Mouse (Mus musculus): ENCODE measurements at regions not wholly inside any gene's neighbourhood (a gene's known extent, or its start where the extent isn't known, plus 50 kb on each side); places are given as distances from the start of the nearest gene placed in this dataset.

GRCm38 (mm10) chr8:117934566-117935094, 132.9 kb upstream of the Mphosph6 start:
- Histone ChIP-seq H3K36me3 (no peaks in the 10 kb centered on the region), H3K4me1 (replicated peaks) (peaks cover 16% of the 10 kb centered on the region), H3K9me3 (0 out of 2 replicates have a peak, but pooled peaks cover 4% of the 10 kb centered on the region), H3K4me3 (no peak overlapping the region), H3K27me3 (ENCODE audit: insufficient read depth, poor library complexity, severe bottlenecking) (no peaks in the 10 kb centered on the region), H3K27ac (no peak overlapping the region)
- DNase-seq (ENCODE audit: low spot score) = no peak
- 93% methylated on average over 16 of the region's 16 CpGs for WGBS

- Histone ChIP-seq H3K27ac (no peak overlapping the region), H3K36me3 (no peaks in the 10 kb centered on the region), H3K4me1 (replicated peaks) (peaks cover 27% of the 10 kb centered on the region), H3K9me3 (0 out of 2 replicates have a peak, but pooled peaks cover 4% of the 10 kb centered on the region), H3K27me3 (ENCODE audit: insufficient read depth, poor library complexity, severe bottlenecking) (no peaks in the 10 kb centered on the region), H3K4me3 (no peak overlapping the region)
- DNase-seq (ENCODE audit: low spot score) = no peak
- 66% methylated on average over 6 of the region's 6 CpGs for WGBS
Measured at GRCm38 (mm10) chr8:117930687-117931086, 128.9 kb upstream of the Mphosph6 start.

GRCm38 (mm10) chr8:117929606-117930005, 127.9 kb upstream of the Mphosph6 start:
- Histone ChIP-seq H3K9me3 (0 out of 2 replicates have a peak, but pooled peaks cover 2% of the 10 kb centered on the region), H3K36me3 (no peaks in the 10 kb centered on the region), H3K4me1 (replicated peaks) (peaks cover 17% of the 10 kb centered on the region; the same call in 1 of the 2 replicates), H3K27ac (no peak overlapping the region), H3K27me3 (ENCODE audit: insufficient read depth, poor library complexity, severe bottlenecking) (no peaks in the 10 kb centered on the region), H3K4me3 (no peak overlapping the region)
- no peak for DNase-seq (ENCODE audit: low spot score)
- WGBS = 59% methylated on average over 12 of the region's 12 CpGs

- H3K9me3 ChIP-seq = no peaks in the 10 kb centered on the region
- H3K27ac ChIP-seq = no peak overlapping the region
- H3K27me3 ChIP-seq (ENCODE audit: insufficient read depth, poor library complexity, severe bottlenecking) = no peaks in the 10 kb centered on the region
- H3K4me1 ChIP-seq (replicated peaks) = 0 out of 2 replicates have a peak, but pooled peaks cover under 1% of the 10 kb centered on the region
- no peak for DNase-seq (ENCODE audit: low spot score)
- H3K36me3 ChIP-seq = no peaks in the 10 kb centered on the region
- WGBS = 85% methylated on average over 6 of the region's 6 CpGs
- H3K4me3 ChIP-seq = no peak overlapping the region
Measured at GRCm38 (mm10) chr8:117923296-117923695, 121.6 kb upstream of the Mphosph6 start.

- H3K27me3 ChIP-seq (ENCODE audit: insufficient read depth, poor library complexity, severe bottlenecking) = no peaks in the 10 kb centered on the region
- H3K4me3 ChIP-seq = no peak overlapping the region
- DNase-seq (ENCODE audit: low spot score) = no peak
- no peaks in the 10 kb centered on the region for H3K4me1 ChIP-seq (replicated peaks)
- H3K9me3 ChIP-seq = no peaks in the 10 kb centered on the region
- 83% methylated on average over 8 of the region's 8 CpGs for WGBS
- H3K36me3 ChIP-seq = no peaks in the 10 kb centered on the region
- no peak overlapping the region for H3K27ac ChIP-seq
Measured at GRCm38 (mm10) chr8:117903052-117903451, 101.3 kb upstream of the Mphosph6 start.

- no peak for DNase-seq (ENCODE audit: low spot score)
- Histone ChIP-seq H3K27ac (no peak overlapping the region), H3K36me3 (no peaks in the 10 kb centered on the region), H3K4me3 (no peak overlapping the region), H3K27me3 (ENCODE audit: insufficient read depth, poor library complexity, severe bottlenecking) (no peaks in the 10 kb centered on the region), H3K9me3 (no peaks in the 10 kb centered on the region), H3K4me1 (replicated peaks) (no peaks in the 10 kb centered on the region)
Measured at GRCm38 (mm10) chr8:117899892-117900291, 98.1 kb upstream of the Mphosph6 start.

DNA sequence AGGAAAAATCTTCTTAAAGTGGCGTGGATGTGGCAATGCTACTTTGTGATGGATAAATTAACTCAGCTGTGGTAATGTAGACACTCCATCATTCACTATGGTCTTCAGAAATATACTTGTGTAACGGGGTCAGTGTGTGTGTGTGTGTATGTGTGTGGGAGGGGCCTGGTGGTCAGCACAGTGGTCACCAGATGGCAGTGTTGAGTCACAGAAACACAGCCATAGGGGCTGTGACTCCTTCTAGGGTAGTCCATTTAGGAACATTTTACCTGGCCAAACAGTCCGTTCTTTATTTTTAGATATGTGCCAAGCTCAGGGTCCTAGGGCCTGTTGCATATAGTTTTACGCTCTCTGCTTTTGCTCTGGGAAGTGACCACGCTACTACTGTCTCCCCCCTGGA, 96.3 kb upstream of the Mphosph6 start:
- Histone ChIP-seq H3K27ac (no peak overlapping the region), H3K9me3 (no peaks in the 10 kb centered on the region), H3K4me3 (no peak overlapping the region), H3K4me1 (replicated peaks) (no peaks in the 10 kb centered on the region), H3K27me3 (ENCODE audit: insufficient read depth, poor library complexity, severe bottlenecking) (no peaks in the 10 kb centered on the region), H3K36me3 (no peaks in the 10 kb centered on the region)
- DNase-seq (ENCODE audit: low spot score) = peak; percentile 47
- 71% methylated on average over 5 of the region's 5 CpGs for WGBS

DNA sequence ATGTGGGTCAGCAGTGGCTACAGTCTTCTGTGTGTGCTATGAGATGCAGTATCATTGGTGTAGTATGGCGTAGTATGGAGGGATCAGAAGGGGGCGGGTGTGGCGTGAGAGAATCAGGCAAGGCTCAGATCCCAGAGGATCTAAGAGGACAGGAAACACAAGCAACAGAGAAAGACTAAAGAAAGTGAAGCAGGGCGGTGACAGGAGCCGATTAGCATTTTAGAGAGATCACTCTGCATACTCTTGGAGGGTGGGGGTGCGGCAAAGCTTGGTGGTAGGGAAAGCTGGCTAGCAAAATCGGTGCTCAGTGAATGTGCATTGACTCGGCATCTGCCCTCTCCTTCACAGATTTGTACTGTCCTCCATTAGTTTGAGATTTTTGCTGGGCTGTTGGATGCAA, 93.1 kb upstream of the Mphosph6 start:
- no peaks in the 10 kb centered on the region for H3K36me3 ChIP-seq
- no peak for DNase-seq (ENCODE audit: low spot score)
- H3K27ac ChIP-seq = no peak overlapping the region
- H3K4me3 ChIP-seq = no peak overlapping the region
- 46% methylated on average over 8 of the region's 8 CpGs for WGBS
- H3K9me3 ChIP-seq = no peaks in the 10 kb centered on the region
- no peaks in the 10 kb centered on the region for H3K27me3 ChIP-seq (ENCODE audit: insufficient read depth, poor library complexity, severe bottlenecking)
- H3K4me1 ChIP-seq (replicated peaks) = no peaks in the 10 kb centered on the region

- no peaks in the 10 kb centered on the region for H3K36me3 ChIP-seq
Measured at GRCm38 (mm10) chr8:117890211-117890610, 88.5 kb upstream of the Mphosph6 start.

DNA sequence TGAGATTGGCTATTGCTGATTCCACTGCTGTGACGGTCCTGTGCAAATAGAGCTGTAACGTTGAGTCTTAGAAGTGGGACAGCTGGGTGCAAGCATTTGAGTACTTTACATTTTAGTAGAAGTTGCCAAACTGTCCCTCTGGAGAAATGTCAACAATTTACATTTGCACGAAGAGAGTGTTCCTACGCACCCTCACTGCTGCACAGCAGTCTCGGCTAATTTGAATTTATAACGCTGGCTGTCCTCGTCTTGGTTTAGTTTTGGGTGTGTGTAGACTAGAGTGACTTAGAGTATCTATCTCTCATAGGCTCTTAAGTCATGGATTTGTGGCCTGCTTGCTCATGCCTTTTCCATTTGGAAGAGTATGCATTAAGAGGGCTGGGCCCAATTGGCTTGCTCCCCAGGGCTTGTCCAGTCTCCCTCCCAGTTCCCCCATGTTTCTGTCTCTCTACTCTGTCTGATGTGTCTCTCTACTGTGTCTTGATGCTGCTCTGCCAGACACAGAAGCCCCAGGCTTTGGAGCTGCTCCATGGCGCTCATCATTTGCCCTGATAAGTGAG, 79.8 kb upstream of the Mphosph6 start:
- H3K4me3 ChIP-seq = no peak overlapping the region
- H3K27ac ChIP-seq = no peak overlapping the region
- H3K27me3 ChIP-seq (ENCODE audit: insufficient read depth, poor library complexity, severe bottlenecking) = no peaks in the 10 kb centered on the region
- H3K9me3 ChIP-seq = no peaks in the 10 kb centered on the region
- no peaks in the 10 kb centered on the region for H3K4me1 ChIP-seq (replicated peaks)
- WGBS = 92% methylated on average over 8 of the region's 8 CpGs
- no peak for DNase-seq (ENCODE audit: low spot score)
- H3K36me3 ChIP-seq = no peaks in the 10 kb centered on the region

More at GRCm38 (mm10) chr8:117890211-117890610, 88.5 kb upstream of the Mphosph6 start:
- H3K27ac ChIP-seq = no peak overlapping the region
- WGBS = 84% methylated on average over 3 of the region's 3 CpGs
- H3K4me3 ChIP-seq = no peak overlapping the region
- H3K4me1 ChIP-seq (replicated peaks) = no peaks in the 10 kb centered on the region
- DNase-seq (ENCODE audit: low spot score) = no peak
- H3K9me3 ChIP-seq = no peaks in the 10 kb centered on the region
- H3K27me3 ChIP-seq (ENCODE audit: insufficient read depth, poor library complexity, severe bottlenecking) = no peaks in the 10 kb centered on the region

- DNase-seq (ENCODE audit: low spot score) = no peak
- H3K9me3 ChIP-seq = no peaks in the 10 kb centered on the region
- no peaks in the 10 kb centered on the region for H3K36me3 ChIP-seq
- H3K27ac ChIP-seq = no peak overlapping the region
- no peaks in the 10 kb centered on the region for H3K4me1 ChIP-seq (replicated peaks)
- H3K4me3 ChIP-seq = no peak overlapping the region
- 68% methylated on average over 13 of the region's 13 CpGs for WGBS
- H3K27me3 ChIP-seq (ENCODE audit: insufficient read depth, poor library complexity, severe bottlenecking) = no peaks in the 10 kb centered on the region
Measured at GRCm38 (mm10) chr8:117880279-117880975, 78.7 kb upstream of the Mphosph6 start.

- H3K27ac ChIP-seq = no peak overlapping the region
- H3K4me1 ChIP-seq (replicated peaks) = 0 out of 2 replicates have a peak, but pooled peaks cover 6% of the 10 kb centered on the region
- no peaks in the 10 kb centered on the region for H3K27me3 ChIP-seq (ENCODE audit: insufficient read depth, poor library complexity, severe bottlenecking)
- H3K4me3 ChIP-seq = no peak overlapping the region
- DNase-seq (ENCODE audit: low spot score) = no peak
- no peaks in the 10 kb centered on the region for H3K9me3 ChIP-seq
- 80% methylated on average over 4 of the region's 4 CpGs for WGBS
- no peaks in the 10 kb centered on the region for H3K36me3 ChIP-seq
Measured at GRCm38 (mm10) chr8:117873611-117874010, 71.9 kb upstream of the Mphosph6 start.

- H3K4me1 ChIP-seq (replicated peaks) = peaks cover 11% of the 10 kb centered on the region
Measured at GRCm38 (mm10) chr8:117867138-117867537, 65.4 kb upstream of the Mphosph6 start.

More at GRCm38 (mm10) chr8:117867138-117867537, 65.4 kb upstream of the Mphosph6 start:
- DNase-seq (ENCODE audit: low spot score) = no peak
- no peaks in the 10 kb centered on the region for H3K27me3 ChIP-seq (ENCODE audit: insufficient read depth, poor library complexity, severe bottlenecking)
- 89% methylated on average over 2 of the region's 2 CpGs for WGBS
- no peaks in the 10 kb centered on the region for H3K9me3 ChIP-seq
- H3K27ac ChIP-seq = no peak overlapping the region
- no peaks in the 10 kb centered on the region for H3K36me3 ChIP-seq
- no peak overlapping the region for H3K4me3 ChIP-seq

All from hindbrain, embryonic 10.5 days (tissue).